Mouse (Mus musculus) spleen, postnatal 4 days (tissue): ENCODE measurements around the gene Arhgap1.
"Not testable (repeated sequence)": the region's sequence is repeated elsewhere in the genome, so short reads cannot be mapped to it uniquely, and the experiment has no call there.

Experiments
- DNase-seq, 2 experiments: peaks; one replicate each; pipeline ENCODE4 v3.0.0; 2022; ENCODE audit warnings: low spot score in 2 of 2

Arhgap1 gene

GRCm38 (mm10) chr2:91649553-91650359, at the start of gene Arhgap1, which contains the start of gene Zfp408:
Gene Arhgap1, plus strand, starts transcription at chr2:91649860.
Gene Zfp408, minus strand, starts transcription at chr2:91649791.
- peak; percentile 95 to 96 for DNase-seq

GRCm38 (mm10) chr2:91600475-91600874, 49.2 kb upstream of the Arhgap1 start:
- no peak for DNase-seq

GRCm38 (mm10) chr2:91602389-91602788, 47.3 kb upstream of the Arhgap1 start:
- DNase-seq, result no peak

GRCm38 (mm10) chr2:91609370-91609769, 40.3 kb upstream of the Arhgap1 start:
- DNase-seq, result not testable (repeated sequence)

GRCm38 (mm10) chr2:91622356-91622755, 27.3 kb upstream of the Arhgap1 start:
- DNase-seq, result no peak

GRCm38 (mm10) chr2:91623366-91623765, 26.3 kb upstream of the Arhgap1 start:
- not testable (repeated sequence) for DNase-seq

- no peak for DNase-seq
Observed at GRCm38 (mm10) chr2:91627486-91627885, 22.2 kb upstream of the Arhgap1 start.

- no peak for DNase-seq
Observed at GRCm38 (mm10) chr2:91628171-91628570, 21.5 kb upstream of the Arhgap1 start.

GRCm38 (mm10) chr2:91629682-91630081, 20.0 kb upstream of the Arhgap1 start:
- DNase-seq, result peak in 1 of 2 experiments; percentile 58

- DNase-seq, result peak in 1 of 2 experiments; percentile 58
Observed at GRCm38 (mm10) chr2:91630384-91630783, 19.3 kb upstream of the Arhgap1 start.

- DNase-seq, result no peak
Observed at GRCm38 (mm10) chr2:91631826-91632225, 17.8 kb upstream of the Arhgap1 start.

GRCm38 (mm10) chr2:91632316-91632715, 17.3 kb upstream of the Arhgap1 start:
- no peak for DNase-seq

GRCm38 (mm10) chr2:91633334-91633977, 16.2 kb upstream of the Arhgap1 start:
- DNase-seq, result no peak

- DNase-seq, result no peak
Observed at GRCm38 (mm10) chr2:91634841-91635240, 14.8 kb upstream of the Arhgap1 start.

- no peak for DNase-seq
Observed at GRCm38 (mm10) chr2:91635486-91635885, 14.2 kb upstream of the Arhgap1 start.

GRCm38 (mm10) chr2:91636229-91636628, 13.4 kb upstream of the Arhgap1 start, which contains the start of gene F2:
Gene F2, minus strand, starts transcription at chr2:91636414.
- no peak for DNase-seq

- DNase-seq, result no peak
Observed at GRCm38 (mm10) chr2:91636727-91637338, 12.8 kb upstream of the Arhgap1 start.

- DNase-seq, result no peak
Observed at GRCm38 (mm10) chr2:91638931-91639330, 10.7 kb upstream of the Arhgap1 start.

- DNase-seq, result no peak
Observed at GRCm38 (mm10) chr2:91642825-91643415, 6.7 kb upstream of the Arhgap1 start.

- no peak for DNase-seq
Observed at GRCm38 (mm10) chr2:91644021-91644420, 5.6 kb upstream of the Arhgap1 start.

- no peak for DNase-seq
Observed at GRCm38 (mm10) chr2:91645354-91645753, 4.3 kb upstream of the Arhgap1 start.

- DNase-seq, result no peak
Observed at GRCm38 (mm10) chr2:91645811-91646210, 3.8 kb upstream of the Arhgap1 start.
